Mouse (Mus musculus) c-Kit-negative CD71-positive TER-119-positive erythroid progenitor cells, embryonic 14.5 days (primary cell): ENCODE data around the gene Acot10.
"Not testable (repeated sequence)": the region's sequence is repeated elsewhere in the genome, so short reads cannot be mapped to it uniquely, and the experiment has no call there.

Experiments
- DNase-seq: peaks from one replicate; pipeline ENCODE4 v3.0.0-alpha.2; 2013; ENCODE audit warnings: low read depth, low spot score

Gene Acot10

DNA sequence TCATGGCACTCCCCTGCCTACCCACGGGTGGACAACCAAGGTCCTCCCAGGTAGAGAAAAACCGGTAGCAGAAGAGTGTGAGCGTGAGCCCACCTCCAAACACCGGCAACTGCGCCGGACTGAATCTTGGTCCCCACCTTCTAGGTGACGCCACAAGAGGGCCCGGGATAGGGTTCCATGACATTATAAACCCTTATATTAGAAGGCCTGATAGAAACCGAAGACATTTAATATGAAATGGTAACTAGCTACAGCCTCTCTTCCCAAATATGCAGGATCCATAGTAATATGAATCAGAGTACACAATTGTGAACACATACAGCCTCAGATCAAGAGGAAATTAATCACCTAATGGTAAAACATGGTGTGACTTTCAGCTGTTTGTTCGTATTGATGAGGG lies at the start of gene Acot10:
TSS of gene Acot10 (minus strand) at position 101 of the 400 bp plus-strand sequence.
- DNase-seq = no peak

DNA sequence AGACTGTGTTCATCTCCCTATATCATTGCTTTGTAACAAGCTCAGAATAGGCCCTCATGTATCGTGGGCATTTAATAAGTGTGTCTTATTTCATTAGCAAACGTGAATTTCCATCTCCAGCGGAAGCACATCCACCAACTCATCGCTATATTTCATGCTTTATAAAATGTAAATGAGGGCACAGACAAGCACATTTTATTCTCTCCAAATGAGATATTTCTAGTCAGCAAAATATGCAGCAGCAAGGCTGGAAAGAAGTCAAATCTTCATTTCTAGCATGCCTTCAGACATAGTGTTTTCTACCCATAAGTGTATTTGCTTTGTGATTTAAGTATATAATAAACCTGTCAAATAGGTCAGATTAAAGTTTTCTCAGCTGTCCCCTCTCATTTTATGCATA lies 45.3 kb upstream of the Acot10 start:
- no peak for DNase-seq

DNA sequence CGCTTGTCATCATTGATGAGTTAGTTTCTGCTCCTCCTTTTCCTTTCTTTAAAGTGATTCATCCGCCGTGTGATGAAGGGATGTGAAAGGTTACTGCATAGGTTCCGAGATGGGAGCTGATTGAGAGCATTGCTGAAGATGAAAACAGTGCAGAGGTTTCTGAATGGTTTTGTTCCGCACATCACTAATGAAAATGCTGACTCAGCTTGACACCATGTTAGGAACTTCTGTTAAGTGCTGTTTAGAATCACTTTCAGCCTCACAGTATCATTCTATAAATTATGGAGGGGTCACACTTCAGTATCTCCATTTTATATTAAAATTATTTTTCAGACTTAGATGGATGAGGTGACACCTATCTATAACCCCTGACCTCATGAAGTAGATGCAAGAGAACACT lies 29.7 kb upstream of the Acot10 start:
- DNase-seq = no peak

DNA sequence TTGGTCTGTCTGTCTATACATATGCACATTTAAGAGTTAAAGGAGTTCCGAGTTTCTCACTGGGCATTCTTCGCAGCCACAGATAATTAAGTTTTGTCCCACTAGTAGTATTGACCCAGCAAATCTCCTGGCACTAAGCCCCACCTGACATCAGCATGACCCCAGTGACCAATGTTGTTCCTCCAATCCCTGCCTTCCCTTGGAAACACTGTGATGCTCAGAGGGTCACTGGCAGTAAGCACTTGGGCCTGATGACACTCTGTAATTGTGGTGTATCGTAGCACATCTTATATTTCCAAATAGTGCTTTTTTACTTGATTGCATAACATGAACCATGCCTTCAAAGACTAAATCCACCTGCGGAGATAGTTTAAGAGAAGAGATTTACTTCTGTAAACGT lies 17.6 kb upstream of the Acot10 start:
- no peak for DNase-seq

DNA sequence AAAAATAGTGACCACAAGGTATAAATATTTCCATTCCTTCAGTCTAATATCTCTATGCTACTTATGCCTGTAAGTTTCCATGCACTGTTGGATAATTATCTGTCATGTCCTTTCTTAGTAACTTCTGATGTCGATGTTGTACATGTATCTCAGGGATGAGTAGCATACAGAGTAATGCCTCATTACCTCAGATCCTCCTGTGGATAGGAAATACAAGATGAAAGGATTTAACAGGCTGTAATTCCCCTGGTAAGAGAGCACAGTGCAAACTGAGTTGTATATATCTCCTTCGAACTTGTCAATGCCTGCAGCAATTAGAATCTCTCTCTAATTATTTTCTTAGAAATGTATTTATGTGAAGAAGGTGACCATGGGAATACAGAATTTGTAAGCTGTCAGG lies 16.2 kb upstream of the Acot10 start:
- DNase-seq = no peak

DNA sequence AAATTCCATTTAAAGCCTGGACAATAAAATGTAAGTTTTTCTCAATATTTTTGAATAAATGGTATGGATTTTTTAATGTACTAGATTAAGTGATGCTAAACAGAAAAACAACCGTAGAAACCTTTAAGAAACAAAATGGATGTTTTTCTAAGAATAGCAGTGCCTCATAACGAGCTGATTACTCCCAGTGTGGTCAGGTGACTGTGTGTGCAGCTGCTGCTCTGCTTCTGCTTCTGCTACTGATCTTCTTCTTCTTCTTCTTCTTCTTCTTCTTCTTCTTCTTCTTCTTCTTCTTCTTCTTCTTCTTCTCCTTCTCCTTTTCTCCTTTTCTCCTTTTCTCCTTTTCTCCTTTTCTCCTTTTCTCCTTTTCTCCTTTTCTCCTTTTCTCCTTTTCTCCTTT lies 3.0 kb upstream of the Acot10 start:
- DNase-seq = not testable (repeated sequence)

DNA sequence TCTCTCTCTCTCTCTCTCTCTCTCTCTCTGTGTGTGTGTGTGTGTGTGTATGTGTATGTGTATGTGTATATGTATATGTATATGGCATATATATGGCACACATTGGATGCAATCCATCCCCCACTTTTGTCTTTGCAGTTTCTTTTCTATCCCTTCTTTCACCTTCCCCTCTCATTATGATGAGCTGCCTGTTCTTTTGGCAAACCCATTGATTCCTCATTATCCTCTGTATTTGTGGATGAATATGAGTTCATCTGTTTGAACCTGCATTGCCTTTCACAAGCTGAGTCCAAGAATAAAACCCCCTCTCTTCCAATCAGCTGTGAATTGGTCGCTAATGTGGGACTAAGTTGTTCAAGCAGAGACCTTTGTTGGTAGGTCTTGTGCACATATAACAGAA lies 1.4 kb upstream of the Acot10 start:
- no peak for DNase-seq

DNA sequence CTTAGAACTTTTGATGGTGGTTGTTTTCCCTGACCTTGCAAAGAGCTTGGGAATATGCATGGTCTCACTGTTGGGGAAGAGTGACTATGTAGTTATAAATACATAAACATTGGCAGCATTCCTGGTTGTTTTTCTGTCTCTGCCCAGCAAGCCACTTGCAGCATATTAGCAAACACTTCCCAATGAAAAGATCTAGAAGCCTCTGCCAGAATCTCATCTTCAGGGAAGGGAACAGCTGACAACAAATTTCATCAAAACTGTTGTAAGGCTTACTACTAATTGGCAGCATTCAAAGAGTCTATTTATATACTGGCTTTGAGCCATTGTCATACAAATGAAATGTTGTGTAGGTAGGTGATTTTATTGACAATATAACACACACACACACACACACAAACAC lies 800 bp upstream of the Acot10 start:
- DNase-seq = no peak

DNA sequence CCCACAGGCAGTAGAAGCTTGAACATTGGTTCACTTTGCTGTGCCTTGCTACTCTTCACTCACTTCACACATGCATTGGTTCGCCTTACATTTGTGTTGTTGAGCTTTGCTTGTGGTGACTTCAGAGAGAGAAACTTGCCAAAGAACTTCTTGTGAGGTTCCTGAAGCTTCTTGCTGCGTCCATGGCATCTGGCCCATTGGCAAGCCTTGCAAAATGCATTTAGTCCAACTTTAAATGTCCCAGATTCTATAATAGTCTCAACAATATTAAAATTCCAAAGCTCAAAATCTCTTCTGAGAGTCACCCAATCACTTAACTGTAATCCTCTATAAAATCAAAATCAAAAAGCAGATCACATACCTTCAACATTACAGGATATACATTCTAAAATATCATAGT lies 6.3 kb downstream of the Acot10 start:
- no peak for DNase-seq

DNA sequence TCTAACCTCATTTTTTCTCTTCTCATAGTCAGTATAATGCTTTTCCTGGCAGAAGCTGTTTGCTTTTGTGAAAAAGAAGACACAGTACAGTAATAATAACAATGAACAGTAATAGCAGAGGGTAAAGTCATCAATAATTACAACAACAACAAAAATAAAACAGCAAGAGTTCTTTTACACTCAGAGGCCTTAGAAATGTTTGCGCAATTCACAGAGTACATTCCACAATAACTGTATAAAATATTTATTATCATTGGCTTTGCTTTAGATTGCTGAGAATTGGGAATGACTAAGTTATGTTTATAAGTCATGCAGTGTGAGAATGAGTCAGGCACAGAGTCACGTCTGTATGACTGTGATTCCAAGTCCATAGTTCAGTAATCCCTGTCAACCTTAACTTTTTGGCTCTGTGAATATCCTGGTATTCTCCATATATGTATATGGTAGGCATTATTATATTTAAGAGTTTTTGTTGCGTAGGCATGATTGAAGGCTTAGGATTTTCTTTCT lies 23.6 kb downstream of the Acot10 start:
- no peak for DNase-seq

DNA sequence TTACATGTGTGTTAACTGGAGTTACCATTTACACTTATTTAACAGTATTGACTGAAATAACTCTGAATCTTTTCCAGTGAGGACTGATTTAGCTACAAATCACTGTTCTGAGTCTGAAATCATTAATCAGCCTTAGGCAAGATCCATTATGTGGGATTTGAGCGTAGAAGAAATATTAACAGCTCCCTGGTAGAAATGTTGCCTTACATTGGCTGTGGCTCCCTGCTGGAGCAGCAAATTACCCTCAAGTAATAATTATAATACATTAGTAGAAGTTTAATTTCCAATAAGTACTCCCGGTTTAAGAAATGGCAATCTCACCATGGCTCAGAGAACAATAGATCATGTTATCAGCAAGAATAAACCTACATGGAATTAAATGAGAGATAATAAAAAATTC lies 27.4 kb downstream of the Acot10 start:
- DNase-seq = no peak

DNA sequence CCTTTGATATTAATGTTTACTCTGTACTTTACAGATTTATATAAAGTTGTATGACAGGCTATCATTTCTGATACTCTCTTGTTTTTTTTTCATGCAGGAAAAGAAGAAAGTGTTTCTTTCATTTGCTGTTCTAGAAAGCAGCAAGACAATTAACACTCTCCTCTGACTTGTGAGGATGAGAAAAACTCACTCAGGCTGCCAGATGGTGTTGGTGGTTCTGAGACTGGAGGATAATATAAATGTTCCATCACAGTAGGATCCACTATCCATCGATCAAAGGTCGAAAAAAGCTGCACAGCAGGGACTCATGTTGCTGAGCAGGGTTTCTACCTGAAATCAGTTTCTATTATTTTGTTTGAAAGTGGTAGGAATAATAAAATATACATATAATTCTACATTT lies 32.0 kb downstream of the Acot10 start:
- no peak for DNase-seq
